Mouse (Mus musculus) myocyte (in vitro differentiated cells): ENCODE results near the gene Smim23.

Experiments
- CEBPB ChIP-seq: IDR thresholded peaks from 2 replicates; pipeline ENCODE4 v1.6.1; 2011; ENCODE audit warnings: mild to moderate bottlenecking, moderate library complexity; ENCODE audit not compliant: poor library complexity, insufficient read depth, severe bottlenecking
- E2F4 ChIP-seq: IDR thresholded peaks from one replicate; pipeline ENCODE4 v1.6.1; 2011; ENCODE audit warnings: mild to moderate bottlenecking, control low read depth, moderate library complexity; ENCODE audit not compliant: insufficient read depth
- MAX ChIP-seq: IDR thresholded peaks from one replicate; pipeline ENCODE4 v1.6.1; 2011; ENCODE audit warnings: low read depth, mild to moderate bottlenecking, control low read depth
- MYOD1 ChIP-seq, 3 experiments: IDR thresholded peaks; one replicate each; pipeline ENCODE4 v1.6.1; 2011; ENCODE audit warnings: control low read depth in 2 of 3, low read depth in 2 of 3, mild to moderate bottlenecking in 2 of 3, moderate library complexity in 1 of 3; ENCODE audit not compliant: insufficient read length in 2 of 3, control insufficient read depth in 1 of 3
- MYOG ChIP-seq, 3 experiments: IDR thresholded peaks; one replicate each; pipeline ENCODE4 v1.6.1; 2011; ENCODE audit warnings: control low read depth in 2 of 3, low read depth in 2 of 3, mild to moderate bottlenecking in 2 of 3; ENCODE audit not compliant: insufficient read length in 2 of 3, control insufficient read depth in 1 of 3, insufficient read depth in 1 of 3
- POLR2A ChIP-seq: IDR thresholded peaks from one replicate; pipeline ENCODE4 v1.6.1; 2011; ENCODE audit warnings: low read depth, mild to moderate bottlenecking, control low read depth, moderate library complexity; ENCODE audit not compliant: insufficient read length
- SRF ChIP-seq: IDR thresholded peaks from one replicate; pipeline ENCODE4 v1.6.1; 2011; ENCODE audit warnings: low read depth; ENCODE audit not compliant: control insufficient read depth, insufficient read length
- TCF12 ChIP-seq: IDR thresholded peaks from one replicate; pipeline ENCODE4 v1.6.1; 2011; ENCODE audit warnings: mild to moderate bottlenecking, control low read depth; ENCODE audit not compliant: poor library complexity, insufficient read depth, severe bottlenecking
- TCF3 ChIP-seq: IDR thresholded peaks from one replicate; pipeline ENCODE4 v1.6.1; 2011; ENCODE audit warnings: low read depth, control low read depth; ENCODE audit not compliant: insufficient read length
- USF1 ChIP-seq: IDR thresholded peaks from one replicate; pipeline ENCODE4 v1.6.1; 2011; ENCODE audit warnings: low read depth, mild to moderate bottlenecking, control low read depth, moderate library complexity

- TF ChIP-seq USF1 (no peak), POLR2A (no peak), MAX (no peak), E2F4 (no peak), TCF12 (no peak), SRF (no peak), MYOG (IDR thresholded peaks at IDR 0.05; ENCODE audit: control insufficient read depth in 1 of 3, insufficient read depth in 1 of 3, insufficient read length in 2 of 3, low read depth in 2 of 3) (no peak), MYOD1 (IDR thresholded peaks at IDR 0.05; ENCODE audit: control insufficient read depth in 1 of 3, insufficient read length in 2 of 3, low read depth in 2 of 3) (no peak), CEBPB (no peak), TCF3 (no peak)
Measured at GRCm38 (mm10) chr11:32794759-32795445, 29.5 kb downstream of the Smim23 start.
